Mouse (Mus musculus): ENCODE measurements around the gene Dcaf11.
A peak's percentile ranks its signal among the peaks of the same experiment; 100 is the strongest.

Dcaf11 gene

GRCm38 (mm10) chr14:55555788-55556187 lies 4.0 kb upstream of the Dcaf11 start:
- no peak for DNase-seq (ENCODE audit: extremely low read depth, low read depth, low spot score)

- DNase-seq (ENCODE audit: extremely low read depth, low read depth, low spot score), result no peak
Observed at GRCm38 (mm10) chr14:55557003-55557402, 2.8 kb upstream of the Dcaf11 start.

- DNase-seq (ENCODE audit: extremely low read depth, low read depth, low spot score), result no peak
Observed at GRCm38 (mm10) chr14:55557587-55557986, 2.2 kb upstream of the Dcaf11 start.

- DNase-seq (ENCODE audit: extremely low read depth, low read depth, low spot score), result no peak
Observed at GRCm38 (mm10) chr14:55558740-55559448, 912 bp upstream of the Dcaf11 start.

- DNase-seq (ENCODE audit: extremely low read depth, low read depth, low spot score), result peak; percentile 98
Observed at GRCm38 (mm10) chr14:55560202-55561073, 632 bp downstream of the Dcaf11 start, which contains the start of gene A730061H03Rik. Gene A730061H03Rik, minus strand, starts transcription at chr14:55560406.

- DNase-seq (ENCODE audit: extremely low read depth, low read depth, low spot score), result no peak
Observed at GRCm38 (mm10) chr14:55561860-55562259, 2.1 kb downstream of the Dcaf11 start.

GRCm38 (mm10) chr14:55563249-55563648 lies 3.4 kb downstream of the Dcaf11 start:
- no peak for DNase-seq (ENCODE audit: extremely low read depth, low read depth, low spot score)

GRCm38 (mm10) chr14:55565748-55566147 lies 5.9 kb downstream of the Dcaf11 start:
- DNase-seq (ENCODE audit: extremely low read depth, low read depth, low spot score), result no peak

- DNase-seq (ENCODE audit: extremely low read depth, low read depth, low spot score), result no peak
Observed at GRCm38 (mm10) chr14:55567496-55567895, 7.7 kb downstream of the Dcaf11 start.

GRCm38 (mm10) chr14:55570588-55570987 lies 10.8 kb downstream of the Dcaf11 start:
- DNase-seq (ENCODE audit: extremely low read depth, low read depth, low spot score), result no peak

GRCm38 (mm10) chr14:55571760-55572159 lies 12.0 kb downstream of the Dcaf11 start:
- DNase-seq (ENCODE audit: extremely low read depth, low read depth, low spot score), result no peak

GRCm38 (mm10) chr14:55575302-55575701 lies 15.5 kb downstream of the Dcaf11 start, which contains the start of gene Fitm1:
Gene Fitm1, plus strand, starts transcription at chr14:55575617.
- DNase-seq (ENCODE audit: extremely low read depth, low read depth, low spot score), result no peak

GRCm38 (mm10) chr14:55575711-55576110 lies 15.9 kb downstream of the Dcaf11 start:
- DNase-seq (ENCODE audit: extremely low read depth, low read depth, low spot score), result no peak

GRCm38 (mm10) chr14:55576376-55576775 lies 16.6 kb downstream of the Dcaf11 start:
- no peak for DNase-seq (ENCODE audit: extremely low read depth, low read depth, low spot score)

GRCm38 (mm10) chr14:55577871-55578667 lies 18.3 kb downstream of the Dcaf11 start, which contains the start of gene Psme1:
Gene Psme1, plus strand, starts transcription at chr14:55578123.
- peak; percentile 68 for DNase-seq (ENCODE audit: extremely low read depth, low read depth, low spot score)

- DNase-seq (ENCODE audit: extremely low read depth, low read depth, low spot score), result no peak
Observed at GRCm38 (mm10) chr14:55578668-55579269, 19.0 kb downstream of the Dcaf11 start.

- DNase-seq (ENCODE audit: extremely low read depth, low read depth, low spot score), result no peak
Observed at GRCm38 (mm10) chr14:55579511-55580496, 20.0 kb downstream of the Dcaf11 start.

GRCm38 (mm10) chr14:55580731-55581130 lies 20.9 kb downstream of the Dcaf11 start:
- DNase-seq (ENCODE audit: extremely low read depth, low read depth, low spot score), result no peak

GRCm38 (mm10) chr14:55581981-55582681 lies 22.3 kb downstream of the Dcaf11 start:
- DNase-seq (ENCODE audit: extremely low read depth, low read depth, low spot score), result no peak
